Mouse (Mus musculus) macrophage (primary cell): Measurements from ENCODE around the gene Vmn2r8. TPM values are rescaled to one million over a fixed set of nuclear protein-coding genes. Genes with fewer than 3 reads are reported as not detected.
"Not testable (repeated sequence)": the region's sequence is repeated elsewhere in the genome, so short reads cannot be mapped to it uniquely, and the experiment has no call there.

Experiments used
- H3K27ac ChIP-seq: fragments of 350-480 bp; formaldehyde crosslinking; 2 replicates; pipeline ENCODE4 v1.9.0; 2021
- H3K36me3 ChIP-seq: fragments of 350-480 bp; formaldehyde crosslinking; 2 replicates; pipeline ENCODE4 v1.9.0; 2021; ENCODE audit errors: inconsistent target
- H3K4me3 ChIP-seq: fragments of 350-480 bp; formaldehyde crosslinking; 2 replicates; pipeline ENCODE4 v1.9.0; 2021; ENCODE audit errors: inconsistent target
- H3K79me2 ChIP-seq: fragments of 350-480 bp; formaldehyde crosslinking; 2 replicates; pipeline ENCODE4 v1.9.0; 2021; ENCODE audit errors: inconsistent target
- WGBS: methylation state at CpG from one replicate; pipeline ENCODE4 v1.1.7; 2026; ENCODE audit warnings: inconsistent platforms; ENCODE audit not compliant: missing documents; 5-methylcytosine and 5-hydroxymethylcytosine counted together
- polyA plus RNA-seq: library from polyadenylated mRNA; stranded (reverse); fragments of 250-400 nt; gene quantifications from 3 replicates; pipeline ENCODE4 v1.2.4, GENCODE M21; 2018; ENCODE audit warnings: inconsistent platforms
- total RNA-seq, 78 experiments: library from RNA; depleted of rRNA; stranded (reverse); fragments of 250-400 nt; gene quantifications; 1 replicate in 9 of 78; 2 replicates in 24 of 78; 3 replicates in 43 of 78; 4 replicates in 2 of 78; pipeline ENCODE4 v1.2.4; 2018; ENCODE audit warnings: inconsistent platforms in 56 of 78

Vmn2r8 gene
- total RNA-seq (2018; cell fraction: chromatin; rRNA removed): not detected
- total RNA-seq (2018; cell fraction: cytosol; rRNA removed): not detected
- total RNA-seq (2018; cell fraction: nucleus; rRNA removed): not detected
- polyA plus RNA-seq: not detected in 3 replicates

DNA sequence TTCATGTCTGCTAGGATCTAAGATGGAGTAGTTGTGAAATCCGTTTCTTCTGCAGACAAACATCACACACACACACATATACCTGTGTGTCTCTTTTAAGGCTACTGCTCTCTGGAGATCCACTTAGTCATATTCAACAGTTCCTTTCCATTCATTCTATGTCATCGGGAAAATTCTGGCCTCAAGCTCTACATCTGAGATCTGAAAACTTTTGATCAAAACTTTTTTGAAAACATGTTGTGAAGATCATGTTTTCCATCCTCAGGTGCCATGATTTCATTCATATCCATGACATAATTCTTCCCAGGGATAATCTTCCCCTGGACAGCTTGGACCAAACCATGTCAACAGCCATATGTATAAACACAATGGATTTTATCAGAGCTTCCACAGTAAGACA, at the start of gene Vmn2r8:
Vmn2r8 (minus strand) TSS at position 101 of the 400 bp plus-strand sequence.
- H3K36me3 ChIP-seq, H3K27ac ChIP-seq, H3K79me2 ChIP-seq, H3K4me3 ChIP-seq: not testable (repeated sequence)
- WGBS: 94% methylated on average over 2 of the region's 2 CpGs

DNA sequence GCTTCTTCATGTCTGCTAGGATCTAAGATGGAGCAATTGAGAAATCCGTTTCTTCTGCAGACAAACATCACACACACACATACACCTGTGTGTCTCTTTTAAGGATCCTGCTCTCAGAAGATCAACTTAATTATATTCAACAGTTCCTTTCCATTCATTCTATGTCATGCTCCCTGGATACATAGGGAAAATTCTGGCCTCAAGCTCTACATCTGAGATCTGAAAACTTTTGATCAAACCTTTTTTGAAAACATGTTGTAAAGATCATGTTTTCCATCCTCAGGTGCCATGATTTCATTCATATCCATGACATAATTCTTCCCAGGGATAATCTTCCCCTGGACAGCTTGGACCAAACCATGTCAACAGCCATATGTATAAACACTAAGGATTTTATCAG, 43.9 kb upstream of the Vmn2r8 start, which contains the start of gene Vmn2r9:
Vmn2r9 (minus strand) TSS at position 101 of the 400 bp plus-strand sequence.
- not testable (repeated sequence) for H3K36me3 ChIP-seq, H3K79me2 ChIP-seq, H3K27ac ChIP-seq, H3K4me3 ChIP-seq
- WGBS: 100% methylated on average over 1 of the region's 1 CpGs

DNA sequence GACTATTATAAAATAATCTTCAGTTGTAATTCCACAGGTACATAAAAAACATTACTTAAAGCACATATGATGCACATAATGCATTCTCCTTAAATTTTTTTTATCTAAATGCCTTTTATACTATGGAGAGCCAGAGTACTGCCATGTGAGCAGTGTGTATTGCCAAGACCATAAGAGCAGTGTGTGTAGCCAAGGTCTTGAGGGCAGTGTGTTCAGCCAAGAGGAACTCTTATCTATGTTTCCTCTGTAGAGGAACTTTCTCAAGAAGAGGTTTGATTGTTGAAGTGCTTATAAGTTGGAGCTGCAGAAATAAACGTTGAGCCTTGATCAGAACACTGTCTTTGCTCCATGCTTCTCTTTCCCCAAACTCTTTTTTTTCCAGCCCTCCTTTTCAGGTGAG, 40.8 kb upstream of the Vmn2r8 start:
- Histone ChIP-seq H3K36me3 (no peaks in the 10 kb centered on the region), H3K79me2 (no peaks in the 10 kb centered on the region), H3K27ac (no peak overlapping the region), H3K4me3 (no peak overlapping the region)
- WGBS: no CpG with 5 or more reads among the region's 1 CpGs

DNA sequence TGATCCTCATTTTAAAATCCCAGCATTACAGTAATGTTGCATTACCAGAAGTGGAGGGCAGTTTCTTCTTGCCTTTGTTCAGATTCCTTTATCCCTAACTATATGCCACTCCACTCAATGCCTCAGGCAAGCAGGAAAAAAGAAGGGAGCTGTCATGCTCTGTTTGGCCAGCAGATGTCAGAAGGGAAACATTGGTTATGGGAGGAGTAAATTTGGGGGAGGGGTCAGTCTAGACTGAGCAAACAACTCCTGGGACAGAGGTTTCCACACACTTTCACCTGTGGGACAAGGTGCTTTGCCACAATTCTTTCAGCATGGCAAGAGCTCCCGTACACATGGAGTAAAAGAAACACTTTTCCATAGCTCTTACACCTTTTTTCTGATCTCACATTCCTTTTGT, 27.5 kb upstream of the Vmn2r8 start:
- no peak overlapping the region for H3K27ac ChIP-seq
- 60% methylated on average over 1 of the region's 1 CpGs for WGBS
- no peak overlapping the region for H3K4me3 ChIP-seq
- H3K36me3 ChIP-seq: no peaks in the 10 kb centered on the region
- no peaks in the 10 kb centered on the region for H3K79me2 ChIP-seq

DNA sequence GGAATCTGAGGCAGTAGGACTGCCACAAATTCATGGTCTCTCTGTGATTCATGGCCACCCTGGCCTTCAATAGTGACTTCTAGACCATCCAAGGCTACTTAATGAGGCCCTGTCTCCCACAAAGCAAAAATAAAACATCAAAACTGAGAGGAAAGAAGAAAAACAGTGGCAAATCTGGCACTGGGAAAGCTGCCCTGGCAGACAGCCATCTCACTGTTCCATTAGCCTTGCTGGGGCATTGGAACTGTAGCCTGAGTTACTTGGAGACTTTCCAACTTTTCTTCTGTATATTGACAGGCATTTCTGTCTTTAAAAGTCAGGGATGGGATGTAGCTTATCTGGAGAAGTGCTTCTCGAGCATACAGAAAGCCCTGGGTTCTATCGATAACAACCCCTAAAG, 14.6 kb upstream of the Vmn2r8 start:
- no peaks in the 10 kb centered on the region for H3K79me2 ChIP-seq

DNA sequence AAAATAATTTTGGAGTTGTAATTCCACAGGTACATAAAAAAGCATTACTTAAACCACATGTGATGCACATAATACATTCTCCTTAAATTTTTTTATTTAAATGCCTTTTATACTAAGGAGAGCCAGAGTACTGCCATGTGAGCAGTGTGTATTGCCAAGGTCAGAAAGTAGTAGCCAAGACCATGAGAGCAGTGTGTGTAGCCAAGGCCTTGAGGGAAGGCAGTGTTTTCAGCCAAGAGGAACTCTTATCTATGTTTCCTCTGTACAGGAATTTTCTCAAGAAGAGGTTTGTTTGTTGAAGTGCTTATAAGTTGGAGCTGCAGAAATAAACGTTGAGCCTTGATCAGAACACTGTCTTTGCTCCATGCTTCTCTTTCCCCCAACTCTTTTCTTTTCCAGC, 5.0 kb downstream of the Vmn2r8 start:
- H3K79me2 ChIP-seq: no peaks in the 10 kb centered on the region
- no peaks in the 10 kb centered on the region for H3K36me3 ChIP-seq
- WGBS: 50% methylated on average over 1 of the region's 1 CpGs
- H3K4me3 ChIP-seq: no peak overlapping the region
- H3K27ac ChIP-seq: no peak overlapping the region

More for the DNA sequence above, 14.6 kb upstream of the Vmn2r8 start:
- Histone ChIP-seq H3K36me3 (no peaks in the 10 kb centered on the region), H3K27ac (no peak overlapping the region), H3K4me3 (no peak overlapping the region)
- 85% methylated on average over 2 of the region's 2 CpGs for WGBS

DNA sequence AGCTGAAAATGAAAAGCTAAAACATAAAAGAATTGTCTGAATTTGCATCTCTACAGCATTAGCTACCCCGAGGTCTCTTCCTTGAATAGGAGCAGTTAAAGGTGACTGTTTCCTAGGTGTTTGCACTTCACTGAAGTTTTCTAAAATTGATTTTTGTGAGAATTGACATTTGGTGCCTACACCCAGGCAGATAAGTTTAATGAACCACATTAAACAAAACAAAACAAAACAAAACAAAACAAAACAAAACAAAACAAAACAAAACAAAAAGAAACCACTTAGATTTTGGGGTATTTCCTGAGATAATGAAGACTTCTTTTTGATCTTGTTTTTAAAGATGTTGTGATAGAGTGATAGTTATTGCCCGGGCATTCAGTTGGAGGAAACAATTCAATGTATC, 13.4 kb downstream of the Vmn2r8 start, which contains the start of gene Tmed11:
Tmed11 (minus strand) TSS at position 101 of the 400 bp plus-strand sequence.
- H3K36me3 ChIP-seq, H3K4me3 ChIP-seq, H3K27ac ChIP-seq, H3K79me2 ChIP-seq: not testable (repeated sequence)
- 88% methylated on average over 2 of the region's 2 CpGs for WGBS

DNA sequence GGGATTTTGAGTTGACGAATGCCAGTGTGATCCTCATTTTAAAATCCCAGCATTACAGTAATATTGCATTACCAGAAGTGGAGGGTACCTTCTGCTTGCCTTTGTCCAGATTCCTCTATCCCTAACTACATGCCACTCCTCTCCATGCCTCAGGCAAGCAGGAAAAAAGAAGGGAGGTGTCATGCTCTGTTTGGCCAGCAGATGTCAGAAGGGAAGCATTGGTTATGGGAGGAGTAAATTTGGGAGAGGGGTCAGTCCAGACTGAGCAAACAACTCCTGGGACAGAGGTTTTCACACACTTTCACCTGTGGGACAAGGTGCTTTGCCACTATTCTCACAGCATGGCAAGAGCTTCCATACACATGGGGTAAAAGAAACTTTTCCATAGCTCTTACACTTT, 18.3 kb downstream of the Vmn2r8 start:
- not testable (repeated sequence) for H3K36me3 ChIP-seq, H3K27ac ChIP-seq, H3K4me3 ChIP-seq, H3K79me2 ChIP-seq
- 44% methylated on average over 1 of the region's 1 CpGs for WGBS

DNA sequence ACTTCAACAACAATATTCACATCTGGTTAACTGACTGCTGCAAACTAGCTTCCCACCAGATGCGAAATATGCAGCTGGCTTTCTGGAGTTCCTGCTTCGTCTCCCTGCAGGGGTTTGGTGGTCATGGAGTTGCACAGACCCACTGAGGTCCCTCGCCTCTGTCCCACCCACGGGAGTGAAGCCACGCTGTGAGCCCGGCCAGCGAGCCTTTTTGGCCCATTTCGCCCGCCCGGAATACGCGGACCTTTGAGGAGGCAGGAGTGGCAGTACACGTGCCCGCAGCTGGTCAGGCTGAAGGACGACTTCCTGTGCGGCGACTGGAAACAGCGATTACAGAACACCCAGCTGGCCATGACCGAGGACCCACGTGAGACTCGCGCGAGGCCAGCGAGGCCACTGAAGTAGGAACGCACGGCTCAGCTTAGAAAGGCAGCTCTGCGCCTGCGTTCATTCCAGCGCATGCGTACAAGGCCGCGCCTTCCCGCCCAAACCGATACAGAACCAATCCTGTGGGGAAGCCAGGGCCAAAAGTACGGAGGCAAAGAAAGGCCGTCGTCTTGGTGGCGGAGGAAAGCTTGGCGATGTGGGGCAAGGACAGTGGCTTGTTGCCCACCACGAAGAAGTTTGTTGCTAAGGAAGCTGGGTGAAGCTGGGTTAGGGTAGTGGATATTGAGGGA, 33.9 kb downstream of the Vmn2r8 start, which contains the start of gene Rnf212:
Rnf212 (minus strand) TSS at position 353 of the 677 bp plus-strand sequence.
- Histone ChIP-seq H3K79me2 (no peaks in the 10 kb centered on the region), H3K36me3 (no peaks in the 10 kb centered on the region), H3K27ac (no peak within 1 kb of the TSS), H3K4me3 (no peak within 1 kb of the TSS)
- 82% methylated on average over 36 of the region's 40 CpGs for WGBS

DNA sequence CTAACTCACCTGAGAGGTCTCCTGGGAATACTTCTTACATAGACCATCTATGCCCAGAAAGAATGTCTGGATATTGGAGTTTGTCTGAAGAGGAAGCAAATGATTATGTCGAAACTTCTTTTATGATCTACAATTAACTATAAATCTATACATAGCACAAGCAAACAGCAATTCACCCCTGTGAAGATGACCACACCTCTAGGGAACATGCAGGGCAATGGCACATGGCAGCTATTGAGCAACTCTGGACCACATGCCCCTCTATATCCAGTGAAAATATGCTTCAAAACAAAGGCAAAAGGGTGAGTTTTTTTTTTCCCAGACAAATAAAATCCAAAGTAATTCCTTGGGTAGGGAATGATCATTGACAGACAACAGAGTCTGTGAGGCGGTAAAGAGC, 48.6 kb downstream of the Vmn2r8 start:
- Histone ChIP-seq H3K79me2 (no peaks in the 10 kb centered on the region), H3K27ac (no peak overlapping the region), H3K4me3 (no peak overlapping the region), H3K36me3 (no peaks in the 10 kb centered on the region)
- 86% methylated on average over 2 of the region's 2 CpGs for WGBS

DNA sequence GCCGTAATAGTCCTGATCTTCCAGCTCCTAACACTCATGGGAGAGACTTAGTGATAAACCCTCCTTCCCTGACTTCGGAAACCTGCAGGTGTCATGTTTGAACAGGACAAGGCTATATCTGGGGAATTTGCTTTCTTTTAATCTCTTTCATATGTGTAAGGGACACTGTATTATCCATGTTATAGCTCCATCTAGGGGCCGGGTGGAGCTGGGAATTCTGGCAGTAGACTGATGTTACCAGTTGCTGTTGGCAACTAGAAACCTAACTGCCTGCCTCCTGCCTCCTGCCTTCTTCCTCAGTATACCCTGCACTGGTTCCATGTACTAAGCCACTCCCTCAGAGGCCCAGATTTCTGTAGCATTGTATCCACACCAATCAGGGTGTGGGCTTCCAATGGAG, 50.3 kb downstream of the Vmn2r8 start:
- Histone ChIP-seq H3K27ac (no peak overlapping the region), H3K36me3 (no peaks in the 10 kb centered on the region), H3K4me3 (no peak overlapping the region), H3K79me2 (no peaks in the 10 kb centered on the region)
- 67% methylated on average over 3 of the region's 3 CpGs for WGBS

DNA sequence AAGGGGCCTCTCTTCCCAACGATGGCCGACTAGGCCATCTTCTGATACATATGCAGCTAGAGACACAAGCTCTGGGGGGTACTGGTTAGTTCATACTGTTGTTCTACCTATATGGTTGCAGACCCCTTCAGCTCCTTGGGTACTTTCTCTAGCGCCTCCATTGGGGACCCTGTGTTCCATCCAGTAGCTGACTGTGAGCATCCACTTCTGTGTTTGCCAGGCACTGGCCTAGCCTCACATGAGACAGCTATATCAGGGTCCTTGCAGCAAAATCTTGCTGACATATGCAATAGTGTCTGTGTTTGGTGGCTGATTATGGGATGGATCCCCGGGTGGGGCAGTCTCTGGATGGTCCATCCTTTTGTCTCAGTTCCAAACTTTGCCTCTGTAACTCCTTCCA, 57.4 kb downstream of the Vmn2r8 start:
- H3K36me3 ChIP-seq, H3K4me3 ChIP-seq, H3K27ac ChIP-seq, H3K79me2 ChIP-seq: not testable (repeated sequence)
- WGBS: 81% methylated on average over 4 of the region's 4 CpGs

DNA sequence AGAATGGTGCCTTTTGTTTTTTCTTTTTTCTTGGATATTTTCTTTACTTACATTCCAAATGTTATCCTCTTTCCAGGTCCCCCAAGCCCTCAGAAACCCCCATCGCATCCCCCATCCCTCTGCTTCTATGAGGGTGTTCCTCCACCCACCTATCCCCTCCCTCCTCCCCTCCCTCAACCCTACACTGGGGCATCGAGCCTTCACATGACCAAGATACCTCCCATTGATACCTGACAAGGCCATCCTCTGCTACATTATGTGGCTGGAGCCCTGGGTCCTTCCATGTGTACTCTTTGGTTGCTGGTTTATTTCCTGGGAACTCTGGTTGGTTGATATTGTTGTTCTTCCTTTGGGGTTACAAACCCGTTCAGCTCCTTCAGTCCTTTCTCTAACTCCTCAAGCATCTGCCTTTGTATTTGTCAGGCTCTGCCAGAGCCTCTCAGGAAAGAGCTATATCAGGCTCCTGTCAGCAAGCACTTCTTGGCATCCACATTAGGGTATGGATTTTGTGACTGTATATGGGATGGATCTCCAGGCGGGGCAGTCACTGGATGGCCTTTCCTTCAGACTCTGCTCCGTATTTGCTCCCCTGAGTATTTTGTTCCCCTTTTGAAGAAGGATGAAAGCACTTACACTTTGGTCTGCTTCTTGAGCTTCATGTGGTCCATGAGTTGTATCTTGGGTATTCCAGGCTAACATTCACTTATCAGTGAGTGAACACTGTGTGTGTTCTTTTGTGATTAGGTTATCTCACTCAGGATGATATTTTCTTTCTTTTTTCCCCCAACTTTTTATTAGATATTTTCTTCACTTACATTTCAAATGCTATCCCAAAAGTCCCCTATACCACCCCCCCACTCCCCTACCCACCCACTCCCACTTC, 58.1 kb downstream of the Vmn2r8 start:
- H3K36me3 ChIP-seq: no peaks in the 10 kb centered on the region
- no peaks in the 10 kb centered on the region for H3K79me2 ChIP-seq
- 74% methylated on average over 4 of the region's 5 CpGs for WGBS
- H3K4me3 ChIP-seq: no peak overlapping the region
- H3K27ac ChIP-seq: no peak overlapping the region

DNA sequence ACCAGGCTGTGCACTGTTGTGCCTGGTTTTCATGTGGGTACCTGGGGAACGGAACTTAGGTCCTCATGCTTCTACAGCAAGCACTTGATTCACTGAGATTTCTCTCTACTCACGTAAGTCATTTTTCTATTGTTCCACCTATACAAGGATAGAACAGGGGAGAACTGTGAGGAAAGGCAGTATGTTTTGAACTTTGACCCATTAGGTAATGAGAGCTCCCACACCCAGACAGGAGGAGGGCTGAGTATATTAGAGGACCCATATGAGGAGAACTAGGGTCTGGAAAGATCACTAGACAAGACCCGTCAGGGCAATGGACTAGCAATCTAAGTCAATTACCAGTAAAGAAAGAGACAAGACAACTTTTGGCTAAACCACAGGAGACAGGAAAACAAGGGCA, 64.0 kb downstream of the Vmn2r8 start:
- Histone ChIP-seq H3K79me2 (no peaks in the 10 kb centered on the region), H3K4me3 (no peak overlapping the region)
- whole genome bisulfite sequencing: 97% methylated on average over 3 of the region's 3 CpGs

DNA sequence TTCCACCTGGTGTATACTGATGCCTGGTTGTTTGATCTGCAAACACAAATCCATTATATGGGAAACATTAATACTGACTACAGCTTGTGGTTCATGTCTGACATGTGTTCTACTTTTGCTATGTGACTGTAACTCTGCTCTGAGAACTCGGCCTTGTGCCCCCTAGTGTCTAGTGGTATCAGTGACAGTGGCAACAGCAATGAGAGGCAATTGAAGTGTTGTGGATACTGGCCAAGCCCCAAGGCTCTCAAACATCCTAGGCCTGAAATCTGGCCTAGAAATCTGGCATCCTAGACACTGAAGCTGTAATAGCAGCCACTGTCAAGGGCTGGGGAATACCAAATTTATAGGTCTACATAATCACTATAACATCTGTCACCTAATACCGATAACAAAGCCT, 64.8 kb downstream of the Vmn2r8 start:
- no peak overlapping the region for H3K4me3 ChIP-seq
- no peak overlapping the region for H3K27ac ChIP-seq
- H3K79me2 ChIP-seq: no peaks in the 10 kb centered on the region
- H3K36me3 ChIP-seq: no peaks in the 10 kb centered on the region
- 64% methylated on average over 2 of the region's 2 CpGs for WGBS

More for the DNA sequence above, 64.0 kb downstream of the Vmn2r8 start:
- H3K27ac ChIP-seq: no peak overlapping the region
- no peaks in the 10 kb centered on the region for H3K36me3 ChIP-seq
